Mouse (Mus musculus) hindbrain, embryonic 16.5 days (tissue): ENCODE results near the gene Zfp110. TPM values are rescaled to one million over a fixed set of nuclear protein-coding genes. Genes with fewer than 3 reads are reported as not detected.
A peak's percentile ranks its signal among the peaks of the same experiment; 100 is the strongest.

Experiments
- ATAC-seq: fragments of 200-750 bp; cut with Nextera tagmentation; 2 replicates; pipeline ENCODE4 v1.8.0; 2017; ENCODE audit warnings: moderate TSS enrichment, moderate library complexity
- H3K27ac ChIP-seq: fragments of 300-500 bp; sonication (generic); 2 replicates; pipeline ENCODE4 v1.5.1; 2014; ENCODE audit warnings: low read depth, mild to moderate bottlenecking, control low read depth, low read length, moderate library complexity
- H3K27me3 ChIP-seq: fragments of 300-500 bp; sonication (generic); replicated peaks from 2 replicates; pipeline ENCODE4 v1.6.1; 2014; ENCODE audit warnings: low read length; ENCODE audit not compliant: control insufficient read depth, insufficient read depth
- H3K36me3 ChIP-seq: fragments of 300-500 bp; sonication (generic); 2 replicates; pipeline ENCODE4 v1.6.1; 2014; ENCODE audit warnings: mild to moderate bottlenecking, low read length, moderate library complexity, mixed read lengths; ENCODE audit not compliant: control insufficient read depth, insufficient read depth
- H3K4me1 ChIP-seq: fragments of 300-500 bp; sonication (generic); 2 replicates; pipeline ENCODE4 v1.6.1; 2014; ENCODE audit warnings: low read depth, low read length; ENCODE audit not compliant: control insufficient read depth, insufficient read depth
- H3K4me2 ChIP-seq: fragments of 300-500 bp; sonication (generic); 2 replicates; pipeline ENCODE4 v1.6.1; 2014; ENCODE audit warnings: mild to moderate bottlenecking, low read length, control low read depth, moderate library complexity
- H3K4me3 ChIP-seq: fragments of 300-500 bp; sonication (generic); 2 replicates; pipeline ENCODE4 v1.5.1; 2014; ENCODE audit warnings: mild to moderate bottlenecking, low read length, control low read depth, moderate library complexity
- H3K9ac ChIP-seq: fragments of 300-500 bp; sonication (generic); 2 replicates; pipeline ENCODE4 v1.6.1; 2014; ENCODE audit warnings: low read depth, mild to moderate bottlenecking, control low read depth, low read length, moderate library complexity
- H3K9me3 ChIP-seq: fragments of 300-500 bp; sonication (generic); 2 replicates; pipeline ENCODE4 v1.6.1; 2014; ENCODE audit warnings: mild to moderate bottlenecking, low read length, moderate library complexity; ENCODE audit not compliant: control insufficient read depth
- WGBS: fragments of 180-500 bp; shearing (Covaris S2); extraction: QIAGEN DNeasy Blood & Tissue Kit; methylation state at CpG from one replicate; pipeline ENCODE4 v1.1.7; 2014; 5-methylcytosine and 5-hydroxymethylcytosine counted together
- polyA plus RNA-seq: library from polyadenylated mRNA; unstranded; fragments of >200 nt; fragmentation: Nextera tagmentation; extraction: Ambion mirVana; gene quantifications from 2 replicates; pipeline ENCODE4 v1.2.1, GENCODE M21; 2015

Gene Zfp110
- polyA plus RNA-seq, 1 experiment from 2014 or later, result 24.7 TPM

- no peaks in the 10 kb centered on the region for H3K9me3 ChIP-seq
- no peaks in the 10 kb centered on the region for H3K27me3 ChIP-seq
- H3K27ac ChIP-seq, result no peak overlapping the region
- peaks cover 63% of the 10 kb centered on the region for H3K36me3 ChIP-seq
- H3K4me2 ChIP-seq, result no peak overlapping the region
- no peak overlapping the region for H3K4me3 ChIP-seq
- H3K4me1 ChIP-seq, result peaks cover 10% of the 10 kb centered on the region
- ATAC-seq, result no peak
- 93% methylated on average over 12 of the region's 12 CpGs for WGBS
- no peak overlapping the region for H3K9ac ChIP-seq
Observed at GRCm38 (mm10) chr7:12886563-12887266, 52.2 kb downstream of the Zfp110 start.

GRCm38 (mm10) chr7:12887585-12887984, 53.0 kb downstream of the Zfp110 start:
- Histone ChIP-seq H3K4me3 (no peak overlapping the region), H3K36me3 (peaks cover 68% of the 10 kb centered on the region), H3K27me3 (no peaks in the 10 kb centered on the region), H3K4me2 (no peak overlapping the region), H3K27ac (no peak overlapping the region), H3K9me3 (no peaks in the 10 kb centered on the region), H3K4me1 (peaks cover 2% of the 10 kb centered on the region), H3K9ac (no peak overlapping the region)
- WGBS, result 93% methylated on average over 5 of the region's 5 CpGs
- no peak for ATAC-seq

- 94% methylated on average over 14 of the region's 14 CpGs for WGBS
Observed at GRCm38 (mm10) chr7:12890928-12891327, 56.4 kb downstream of the Zfp110 start.

GRCm38 (mm10) chr7:12891334-12891733, 56.8 kb downstream of the Zfp110 start:
- H3K9me3 ChIP-seq, result no peaks in the 10 kb centered on the region
- no peaks in the 10 kb centered on the region for H3K27me3 ChIP-seq
- peaks cover 49% of the 10 kb centered on the region for H3K36me3 ChIP-seq
- H3K27ac ChIP-seq, result no peak overlapping the region
- no peak overlapping the region for H3K4me3 ChIP-seq
- H3K4me2 ChIP-seq, result no peak overlapping the region
- no peaks in the 10 kb centered on the region for H3K4me1 ChIP-seq
- ATAC-seq, result no peak
- no peak overlapping the region for H3K9ac ChIP-seq
- 89% methylated on average over 1 of the region's 1 CpGs for WGBS

More at GRCm38 (mm10) chr7:12890928-12891327, 56.4 kb downstream of the Zfp110 start:
- Histone ChIP-seq H3K27me3 (no peaks in the 10 kb centered on the region), H3K4me3 (no peak overlapping the region), H3K27ac (no peak overlapping the region), H3K36me3 (peaks cover 53% of the 10 kb centered on the region), H3K4me1 (no peaks in the 10 kb centered on the region), H3K9ac (no peak overlapping the region), H3K9me3 (no peaks in the 10 kb centered on the region), H3K4me2 (no peak overlapping the region)
- no peak for ATAC-seq

DNA sequence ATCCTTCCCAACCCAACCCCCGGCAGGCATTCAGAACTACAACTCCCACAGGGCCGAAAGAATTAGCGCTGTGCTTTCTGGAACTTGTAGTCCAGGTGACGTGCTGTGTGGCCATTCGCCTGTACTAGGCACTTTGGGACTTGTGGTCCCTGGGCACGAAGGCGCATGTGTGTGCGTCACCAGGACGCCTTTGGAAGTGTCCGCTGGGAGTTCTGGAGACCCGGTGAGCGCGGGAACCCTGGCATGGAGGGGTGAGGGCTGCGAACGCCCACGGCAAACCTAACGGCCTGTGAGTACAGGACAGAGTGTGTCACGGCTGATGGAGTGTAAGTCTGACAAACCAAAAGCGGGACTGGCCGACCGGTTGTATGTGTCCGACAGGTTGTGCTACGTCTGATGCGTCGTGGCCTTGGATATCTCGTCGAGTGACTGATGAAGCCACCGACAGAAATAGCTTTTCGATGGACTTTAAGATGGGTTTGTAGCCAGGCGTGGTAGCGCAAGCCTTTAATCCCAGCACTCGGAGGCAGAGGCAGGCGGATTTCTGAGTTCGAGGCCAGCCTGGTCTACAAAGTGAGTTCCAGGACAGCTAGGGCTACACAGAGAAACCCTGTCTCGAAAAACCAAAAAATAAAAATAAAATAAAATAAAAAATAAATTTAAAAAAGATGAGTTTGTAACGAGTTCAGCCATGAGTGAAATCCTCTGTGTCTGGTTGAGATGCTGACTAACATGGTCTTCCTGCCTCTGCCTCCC, 63.3 kb downstream of the Zfp110 start, which contains the start of gene Zscan22:
Zscan22 (plus strand) TSS at position 161 of the 756 bp plus-strand sequence.
- peak; percentile 99 for ATAC-seq
- Histone ChIP-seq H3K9ac (peak within 1 kb of the TSS; percentile 68), H3K36me3 (no peaks in the 10 kb centered on the region), H3K4me2 (peak within 1 kb of the TSS; percentile 31), H3K4me1 (peaks cover 5% of the 10 kb centered on the region), H3K9me3 (no peaks in the 10 kb centered on the region), H3K4me3 (peak within 1 kb of the TSS; percentile 69), H3K27ac (no peak within 1 kb of the TSS), H3K27me3 (no peaks in the 10 kb centered on the region)
- 5% methylated on average over 36 of the region's 36 CpGs for whole genome bisulfite sequencing

Other genes with a start within 250 kb of the Zfp110 start
- 0.01 TPM in 2 replicates for gene Vmn2r53, start 226.0 kb upstream of the Zfp110 start, polyA plus RNA-seq
- gene Vmn2r54, start 194.4 kb upstream of the Zfp110 start, polyA plus RNA-seq, result not detected in 2 replicates
- not detected in 2 replicates for gene Vmn2r55, start 149.8 kb upstream of the Zfp110 start, polyA plus RNA-seq
- gene Vmn2r56, start 99.8 kb upstream of the Zfp110 start, polyA plus RNA-seq, result 0.03 TPM in 1 of 2 replicates, not detected in the other
- gene Zscan18, start 31.1 kb upstream of the Zfp110 start, polyA plus RNA-seq, result 35.3 and 36.2 TPM in 2 replicates
- 23.8 and 31.0 TPM in 2 replicates for gene Zfp329, start 15.9 kb upstream of the Zfp110 start, polyA plus RNA-seq
- gene Zfp128, start 46.4 kb downstream of the Zfp110 start, polyA plus RNA-seq, result 6.8 and 7.1 TPM in 2 replicates
- gene Zscan22, start 63.1 kb downstream of the Zfp110 start, polyA plus RNA-seq, result 10.4 and 13.1 TPM in 2 replicates
- 564 and 566 TPM in 2 replicates for gene Rps5, start 87.5 kb downstream of the Zfp110 start, polyA plus RNA-seq
- gene Rnf225, start 92.7 kb downstream of the Zfp110 start, polyA plus RNA-seq, result 1.2 and 1.3 TPM in 2 replicates
- gene Zfp324, start 131.1 kb downstream of the Zfp110 start, polyA plus RNA-seq, result 11.9 and 13.5 TPM in 2 replicates
- gene Zfp446, start 143.1 kb downstream of the Zfp110 start, polyA plus RNA-seq, result 11.9 and 12.4 TPM in 2 replicates
- 0.38 and 0.46 TPM in 2 replicates for gene Slc27a5, start 163.4 kb downstream of the Zfp110 start, polyA plus RNA-seq
- 165 and 195 TPM in 2 replicates for gene Trim28, start 164.4 kb downstream of the Zfp110 start, polyA plus RNA-seq
- gene Zbtb45, start 175.3 kb downstream of the Zfp110 start, polyA plus RNA-seq, result 38.3 and 41.4 TPM in 2 replicates
- 174 TPM in 2 replicates for gene Chmp2a, start 200.0 kb downstream of the Zfp110 start, polyA plus RNA-seq
- gene Ube2m, start 203.5 kb downstream of the Zfp110 start, polyA plus RNA-seq, result 41.3 and 64.6 TPM in 2 replicates
- gene Mzf1, start 220.0 kb downstream of the Zfp110 start, polyA plus RNA-seq, result 9.3 and 9.7 TPM in 2 replicates